Mouse (Mus musculus): ENCODE measurements around the gene B3gnt9. TPM values are rescaled to one million over a fixed set of nuclear protein-coding genes. Genes with fewer than 3 reads are reported as not detected.
A peak's percentile ranks its signal among the peaks of the same experiment; 100 is the strongest.

B3gnt9 gene
- 4.2 and 6.3 TPM in 2 replicates for polyA plus RNA-seq (2014; fragmentation: Nextera tagmentation; extraction: Ambion mirVana)

DNA sequence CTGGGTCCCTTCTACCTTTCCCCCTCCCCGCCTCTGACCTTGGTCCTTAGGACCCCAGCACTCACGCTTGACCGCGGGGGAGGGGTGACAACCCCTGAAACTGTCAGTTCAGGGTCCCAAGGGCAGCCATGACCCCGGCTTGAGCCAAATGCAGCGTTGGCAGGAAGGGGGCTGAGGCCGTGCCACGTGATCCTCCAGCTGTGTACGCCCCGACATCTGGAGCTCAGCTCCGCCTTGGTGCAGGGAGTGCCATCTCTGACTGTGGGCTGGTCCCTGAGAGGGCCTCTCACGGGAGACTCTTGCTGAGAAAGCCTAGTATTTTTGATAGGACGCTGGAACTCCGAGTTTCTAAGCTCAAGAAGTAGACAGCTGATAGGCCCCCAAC lies at the start of gene B3gnt9:
Gene B3gnt9 (minus strand): TSS at position 188 of the 385 bp plus-strand sequence.
- ATAC-seq (ENCODE audit: low FRiP score), result peak; percentile 19
- Histone ChIP-seq H3K9ac (ENCODE audit: low read depth, low read length) (peak within 1 kb of the TSS; percentile 68), H3K9me3 (ENCODE audit: control insufficient read depth, low read length) (no peaks in the 10 kb centered on the region), H3K27ac (ENCODE audit: low read depth, low read length) (peak within 1 kb of the TSS; percentile 30; the same call in 1 of the 2 replicates), H3K4me3 (ENCODE audit: low read depth, low read length) (peak within 1 kb of the TSS; percentile 57), H3K27me3 (ENCODE audit: control insufficient read depth, insufficient read depth, low read length) (peaks cover 38% of the 10 kb centered on the region), H3K4me2 (replicated peaks; ENCODE audit: low read depth, low read length) (peak within 1 kb of the TSS; percentile 98), H3K36me3 (ENCODE audit: control insufficient read depth, insufficient read depth, low read length) (no peaks in the 10 kb centered on the region), H3K4me1 (replicated peaks; ENCODE audit: control insufficient read depth, insufficient read depth, low read length) (peaks cover 5% of the 10 kb centered on the region; the same call in 1 of the 2 replicates)
- WGBS, result under 1% methylated on average over 13 of the region's 14 CpGs
- DNase-seq (ENCODE audit: low spot score), result no peak

GRCm38 (mm10) chr8:105303874-105304273 lies 48.9 kb upstream of the B3gnt9 start:
- no peaks in the 10 kb centered on the region for H3K27me3 ChIP-seq (ENCODE audit: control insufficient read depth, insufficient read depth, low read length)
- H3K4me2 ChIP-seq (replicated peaks; ENCODE audit: low read depth, low read length), result no peak overlapping the region
- ATAC-seq (ENCODE audit: low FRiP score) (no peak), DNase-seq (ENCODE audit: low spot score) (no peak)
- H3K9ac ChIP-seq (ENCODE audit: low read depth, low read length), result no peak overlapping the region
- H3K27ac ChIP-seq (ENCODE audit: low read depth, low read length), result no peak overlapping the region
- WGBS, result 84% methylated on average over 9 of the region's 9 CpGs
- H3K4me3 ChIP-seq (ENCODE audit: low read depth, low read length), result no peak overlapping the region
- peaks cover 2% of the 10 kb centered on the region; the same call in 1 of the 2 replicates for H3K4me1 ChIP-seq (replicated peaks; ENCODE audit: control insufficient read depth, insufficient read depth, low read length)
- H3K9me3 ChIP-seq (ENCODE audit: control insufficient read depth, low read length), result no peaks in the 10 kb centered on the region
- peaks cover 19% of the 10 kb centered on the region for H3K36me3 ChIP-seq (ENCODE audit: control insufficient read depth, insufficient read depth, low read length)

- no peaks in the 10 kb centered on the region for H3K9me3 ChIP-seq (ENCODE audit: control insufficient read depth, low read length)
- H3K4me2 ChIP-seq (replicated peaks; ENCODE audit: low read depth, low read length), result no peak overlapping the region
- ATAC-seq (ENCODE audit: low FRiP score) (no peak), DNase-seq (ENCODE audit: low spot score) (no peak)
- H3K4me1 ChIP-seq (replicated peaks; ENCODE audit: control insufficient read depth, insufficient read depth, low read length), result peaks cover 6% of the 10 kb centered on the region; the same call in 1 of the 2 replicates
- H3K27ac ChIP-seq (ENCODE audit: low read depth, low read length), result no peak overlapping the region
- H3K4me3 ChIP-seq (ENCODE audit: low read depth, low read length), result no peak overlapping the region
- H3K27me3 ChIP-seq (ENCODE audit: control insufficient read depth, insufficient read depth, low read length), result no peaks in the 10 kb centered on the region
- H3K36me3 ChIP-seq (ENCODE audit: control insufficient read depth, insufficient read depth, low read length), result peaks cover 19% of the 10 kb centered on the region
- 88% methylated on average over 8 of the region's 8 CpGs for WGBS
- no peak overlapping the region for H3K9ac ChIP-seq (ENCODE audit: low read depth, low read length)
Measured at GRCm38 (mm10) chr8:105303396-105303795, 48.4 kb upstream of the B3gnt9 start.

- Histone ChIP-seq H3K9me3 (ENCODE audit: control insufficient read depth, low read length) (no peaks in the 10 kb centered on the region), H3K4me1 (replicated peaks; ENCODE audit: control insufficient read depth, insufficient read depth, low read length) (peaks cover 6% of the 10 kb centered on the region; the same call in 1 of the 2 replicates), H3K27me3 (ENCODE audit: control insufficient read depth, insufficient read depth, low read length) (no peaks in the 10 kb centered on the region), H3K27ac (ENCODE audit: low read depth, low read length) (no peak overlapping the region), H3K4me2 (replicated peaks; ENCODE audit: low read depth, low read length) (no peak overlapping the region), H3K4me3 (ENCODE audit: low read depth, low read length) (no peak overlapping the region), H3K36me3 (ENCODE audit: control insufficient read depth, insufficient read depth, low read length) (peaks cover 15% of the 10 kb centered on the region), H3K9ac (ENCODE audit: low read depth, low read length) (no peak overlapping the region)
- 98% methylated on average over 8 of the region's 8 CpGs for WGBS
- DNase-seq (ENCODE audit: low spot score) (no peak), ATAC-seq (ENCODE audit: low FRiP score) (no peak)
Measured at GRCm38 (mm10) chr8:105299962-105300361, 45.0 kb upstream of the B3gnt9 start.

DNA sequence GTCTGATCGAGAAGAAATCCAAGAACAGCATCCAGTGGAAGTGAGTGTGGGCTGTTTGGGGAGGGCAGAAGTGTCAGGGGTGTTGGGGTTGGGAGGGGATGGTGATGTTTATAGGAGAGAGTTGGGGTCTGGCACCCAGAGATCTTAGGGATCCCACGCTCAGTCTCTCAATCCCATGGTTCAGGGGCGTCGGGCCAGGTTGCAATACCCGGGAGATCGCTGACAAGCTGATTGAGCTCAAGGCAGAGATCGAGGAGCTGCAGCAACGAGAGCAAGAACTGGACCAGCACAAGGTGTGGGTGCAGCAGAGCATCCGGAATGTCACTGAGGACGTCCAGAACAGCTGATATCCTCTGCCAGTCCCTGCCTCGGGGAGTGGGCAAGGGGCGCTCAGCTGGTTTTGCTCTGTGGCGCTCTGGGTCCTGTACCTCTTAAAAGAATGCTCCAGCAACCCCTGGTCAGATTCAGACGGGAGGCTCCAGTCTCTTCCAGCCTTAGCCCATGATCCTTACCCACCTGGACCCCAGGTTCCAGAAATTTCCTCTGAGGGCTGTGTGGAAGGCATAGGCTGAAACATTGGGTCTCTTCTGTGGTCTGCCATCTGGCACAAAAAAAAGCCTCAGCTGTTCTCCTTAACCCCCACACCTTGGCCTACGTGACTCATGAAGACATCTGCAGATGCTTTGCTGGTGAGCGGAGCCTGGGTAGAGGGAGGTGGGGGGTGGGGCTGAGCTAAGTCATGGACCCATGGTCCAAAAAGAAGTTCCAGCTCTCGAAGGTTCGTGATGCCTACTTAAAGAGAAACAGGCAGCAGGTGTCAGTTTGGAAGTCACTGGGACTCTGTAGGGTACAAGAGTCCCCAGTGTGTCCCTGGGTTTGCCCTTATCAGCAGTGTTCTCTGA lies 43.6 kb upstream of the B3gnt9 start:
- Histone ChIP-seq H3K4me2 (replicated peaks; ENCODE audit: low read depth, low read length) (peak overlapping the region; percentile 74), H3K4me1 (replicated peaks; ENCODE audit: control insufficient read depth, insufficient read depth, low read length) (peaks cover 6% of the 10 kb centered on the region; the same call in 1 of the 2 replicates), H3K9me3 (ENCODE audit: control insufficient read depth, low read length) (no peaks in the 10 kb centered on the region), H3K27ac (ENCODE audit: low read depth, low read length) (no peak overlapping the region), H3K27me3 (ENCODE audit: control insufficient read depth, insufficient read depth, low read length) (no peaks in the 10 kb centered on the region), H3K9ac (ENCODE audit: low read depth, low read length) (peak overlapping the region; percentile 95), H3K36me3 (ENCODE audit: control insufficient read depth, insufficient read depth, low read length) (peaks cover 15% of the 10 kb centered on the region), H3K4me3 (ENCODE audit: low read depth, low read length) (peak overlapping the region; percentile 98)
- 60% methylated on average over 18 of the region's 18 CpGs for WGBS
- ATAC-seq (ENCODE audit: low FRiP score), result no peak; the same call in 1 of the 2 replicates
- no peak for DNase-seq (ENCODE audit: low spot score)

DNA sequence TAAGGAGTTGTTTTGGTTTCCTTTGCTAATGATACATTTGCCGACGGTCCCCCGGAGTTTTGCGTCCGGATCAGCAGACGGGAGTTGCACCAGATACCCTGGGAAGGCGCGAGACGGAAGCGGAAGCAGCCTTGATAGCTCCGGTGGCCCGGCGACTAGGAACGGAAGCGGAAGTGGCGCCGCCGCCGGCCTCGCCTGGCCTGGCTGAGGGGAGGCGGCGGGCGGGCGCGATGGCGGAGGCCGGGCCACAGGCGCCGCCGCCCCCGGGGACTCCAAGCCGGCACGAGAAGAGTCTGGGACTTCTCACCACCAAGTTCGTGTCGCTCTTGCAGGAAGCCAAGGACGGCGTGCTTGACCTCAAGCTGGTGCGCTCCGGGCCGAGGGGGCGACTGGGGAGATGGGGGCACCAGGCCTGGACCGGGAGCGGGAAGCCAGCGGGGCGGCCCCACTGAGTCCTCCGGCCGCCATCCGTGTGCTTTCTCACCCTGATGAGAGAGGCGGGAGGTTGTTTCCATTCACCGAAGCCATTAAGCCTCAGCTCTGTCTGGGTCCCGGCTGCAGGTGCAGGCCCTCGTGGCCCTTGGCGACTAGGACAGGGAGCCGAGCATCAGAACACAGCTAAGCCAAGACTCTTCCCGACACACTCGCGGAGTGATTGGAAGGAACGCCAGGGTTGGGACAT lies 42.7 kb upstream of the B3gnt9 start, which contains the start of gene E2f4:
Gene E2f4 (plus strand): TSS at position 153 of the 682 bp plus-strand sequence.
- H3K4me1 ChIP-seq (replicated peaks; ENCODE audit: control insufficient read depth, insufficient read depth, low read length), result peaks cover 6% of the 10 kb centered on the region; the same call in 1 of the 2 replicates
- H3K27me3 ChIP-seq (ENCODE audit: control insufficient read depth, insufficient read depth, low read length), result no peaks in the 10 kb centered on the region
- under 1% methylated on average over 58 of the region's 58 CpGs for WGBS
- H3K36me3 ChIP-seq (ENCODE audit: control insufficient read depth, insufficient read depth, low read length), result peaks cover 12% of the 10 kb centered on the region
- H3K9ac ChIP-seq (ENCODE audit: low read depth, low read length), result peak within 1 kb of the TSS; percentile 95
- peak within 1 kb of the TSS; percentile 98 for H3K4me3 ChIP-seq (ENCODE audit: low read depth, low read length)
- H3K27ac ChIP-seq (ENCODE audit: low read depth, low read length), result peak within 1 kb of the TSS; percentile 54
- peak; percentile 95 for DNase-seq (ENCODE audit: low spot score)
- H3K9me3 ChIP-seq (ENCODE audit: control insufficient read depth, low read length), result no peaks in the 10 kb centered on the region
- H3K4me2 ChIP-seq (replicated peaks; ENCODE audit: low read depth, low read length), result peak within 1 kb of the TSS; percentile 74
- peak; percentile 91 for ATAC-seq (ENCODE audit: low FRiP score)

DNA sequence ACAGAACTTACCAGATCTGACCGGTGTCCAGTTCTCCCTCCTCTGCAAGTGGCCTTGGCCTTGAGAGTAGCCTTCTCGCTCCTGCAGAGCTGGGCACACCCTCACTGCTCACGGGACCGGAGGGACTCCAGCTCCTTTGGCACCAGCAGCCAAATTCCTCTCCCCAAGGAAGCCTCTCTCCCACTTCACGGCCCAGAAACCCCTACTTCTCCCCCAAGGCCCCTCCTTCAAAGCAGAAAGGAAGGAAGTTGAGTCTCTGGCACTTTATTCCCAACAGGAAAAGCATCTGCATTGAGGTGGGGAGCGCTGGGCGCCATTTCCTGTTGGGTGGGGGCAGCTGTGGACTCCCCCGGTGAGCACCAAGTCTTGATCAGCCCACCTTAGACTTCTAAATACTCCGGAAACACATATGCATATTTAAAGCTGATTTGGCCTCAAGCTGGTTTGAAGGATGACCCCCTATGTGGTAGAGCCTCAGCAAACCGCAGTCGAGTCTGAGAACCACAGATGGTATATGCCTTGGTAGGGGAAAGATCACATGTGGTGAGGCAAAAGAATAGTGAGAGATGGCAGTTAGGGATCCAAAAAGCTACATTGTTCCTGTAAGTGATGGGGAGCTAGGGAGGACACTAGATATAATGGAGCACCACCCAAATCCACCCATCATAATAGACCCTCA lies 41.1 kb upstream of the B3gnt9 start, which contains the start of gene Exoc3l:
Gene Exoc3l (minus strand): TSS at position 207 of the 679 bp plus-strand sequence.
- ATAC-seq (ENCODE audit: low FRiP score), result no peak
- Histone ChIP-seq H3K27ac (ENCODE audit: low read depth, low read length) (no peak within 1 kb of the TSS), H3K9me3 (ENCODE audit: control insufficient read depth, low read length) (no peaks in the 10 kb centered on the region)

GRCm38 (mm10) chr8:105295256-105295655 lies 40.3 kb upstream of the B3gnt9 start:
- WGBS, result 68% methylated on average over 11 of the region's 11 CpGs
- Histone ChIP-seq H3K9ac (ENCODE audit: low read depth, low read length) (no peak overlapping the region), H3K4me3 (ENCODE audit: low read depth, low read length) (no peak overlapping the region), H3K4me1 (replicated peaks; ENCODE audit: control insufficient read depth, insufficient read depth, low read length) (peaks cover 10% of the 10 kb centered on the region; the same call in 1 of the 2 replicates), H3K4me2 (replicated peaks; ENCODE audit: low read depth, low read length) (no peak overlapping the region), H3K36me3 (ENCODE audit: control insufficient read depth, insufficient read depth, low read length) (peaks cover 3% of the 10 kb centered on the region; the same call in 1 of the 2 replicates), H3K27ac (ENCODE audit: low read depth, low read length) (no peak overlapping the region), H3K27me3 (ENCODE audit: control insufficient read depth, insufficient read depth, low read length) (peaks cover 6% of the 10 kb centered on the region), H3K9me3 (ENCODE audit: control insufficient read depth, low read length) (no peaks in the 10 kb centered on the region)
- DNase-seq (ENCODE audit: low spot score) (no peak), ATAC-seq (ENCODE audit: low FRiP score) (no peak)

More for the DNA sequence above, 41.1 kb upstream of the B3gnt9 start, which contains the start of gene Exoc3l:
- no peak for DNase-seq (ENCODE audit: low spot score)
- WGBS, result 63% methylated on average over 11 of the region's 11 CpGs
- peak within 1 kb of the TSS; percentile 98 for H3K4me3 ChIP-seq (ENCODE audit: low read depth, low read length)
- H3K9ac ChIP-seq (ENCODE audit: low read depth, low read length), result peak within 1 kb of the TSS; percentile 59
- H3K4me2 ChIP-seq (replicated peaks; ENCODE audit: low read depth, low read length), result peak within 1 kb of the TSS; percentile 74
- H3K4me1 ChIP-seq (replicated peaks; ENCODE audit: control insufficient read depth, insufficient read depth, low read length), result peaks cover 6% of the 10 kb centered on the region; the same call in 1 of the 2 replicates
- H3K27me3 ChIP-seq (ENCODE audit: control insufficient read depth, insufficient read depth, low read length), result no peaks in the 10 kb centered on the region
- peaks cover 3% of the 10 kb centered on the region for H3K36me3 ChIP-seq (ENCODE audit: control insufficient read depth, insufficient read depth, low read length)

Measured in hindbrain, embryonic 11.5 days (tissue).